Mouse (Mus musculus) kidney, postnatal 25 days (tissue): ENCODE results near the gene Jakmip3.
A peak's percentile ranks its signal among the peaks of the same experiment; 100 is the strongest.

Source experiments
- DNase-seq, 2 experiments: peaks; one replicate each; pipeline ENCODE4 v3.0.0; 2021; ENCODE audit warnings: mixed read lengths in 2 of 2

Jakmip3 gene

DNA sequence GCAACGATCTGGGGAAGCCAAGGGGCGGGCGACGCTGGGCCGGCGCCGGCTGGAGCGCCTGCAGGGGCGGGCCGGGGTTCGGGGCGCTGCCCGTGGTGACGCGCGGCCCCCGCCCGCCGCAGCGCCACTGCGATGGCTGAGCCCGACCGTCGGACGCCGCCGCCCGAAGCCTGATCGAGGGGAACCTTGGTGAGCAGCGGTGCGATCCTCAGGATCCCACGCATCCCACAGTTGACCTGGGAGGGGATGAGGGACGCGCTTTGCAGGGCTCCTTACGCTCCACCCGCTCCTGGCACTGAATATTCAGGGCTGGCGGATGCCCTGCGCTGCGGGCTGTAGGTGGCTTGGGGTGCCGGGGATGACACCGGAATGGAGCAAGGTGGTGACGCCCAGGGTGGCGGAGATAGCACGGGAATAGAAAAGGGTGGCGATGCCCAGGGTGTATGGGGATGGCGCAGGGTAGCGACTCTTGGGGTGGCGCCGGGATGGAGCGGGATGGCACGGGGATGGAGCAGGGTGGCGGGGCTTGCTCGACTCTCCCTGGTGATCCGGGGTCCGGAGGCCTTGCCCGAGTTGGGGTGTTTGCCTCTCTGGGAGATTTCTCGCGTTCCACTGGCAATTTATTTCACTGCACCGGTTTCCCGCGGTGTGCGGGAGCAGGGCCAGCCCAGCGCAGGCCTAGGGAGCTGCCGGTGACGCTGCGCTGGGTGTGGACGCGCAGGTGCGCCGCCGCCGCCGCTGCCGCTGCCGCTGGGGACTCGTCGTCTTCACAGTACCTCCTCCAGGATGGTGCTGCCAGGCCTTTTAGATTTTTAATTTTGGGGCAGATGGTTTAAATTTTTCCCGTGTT lies at the start of gene Jakmip3:
Jakmip3 (plus strand) TSS at position 119 of the 850 bp plus-strand sequence.
- no peak for DNase-seq

DNA sequence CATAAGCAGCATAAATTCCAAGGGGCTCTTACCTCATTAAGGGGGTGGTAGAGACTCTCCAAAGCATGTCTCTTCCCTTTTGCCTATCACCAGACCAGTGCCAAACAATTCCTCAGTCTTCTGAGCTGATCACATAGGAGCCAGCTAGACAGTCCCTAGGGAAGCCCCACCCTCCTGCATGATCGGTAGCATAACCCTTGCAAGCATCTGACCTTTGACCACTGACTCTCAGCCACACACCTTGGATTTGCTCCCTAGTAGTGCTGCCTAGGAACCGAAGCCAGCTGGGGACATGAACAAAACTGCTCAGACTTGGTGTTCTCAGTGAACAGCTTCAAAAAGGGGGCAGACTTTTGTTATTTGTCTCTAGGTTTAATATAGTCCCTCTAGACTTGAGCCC lies 42.4 kb upstream of the Jakmip3 start:
- peak; percentile 63 to 78 for DNase-seq

DNA sequence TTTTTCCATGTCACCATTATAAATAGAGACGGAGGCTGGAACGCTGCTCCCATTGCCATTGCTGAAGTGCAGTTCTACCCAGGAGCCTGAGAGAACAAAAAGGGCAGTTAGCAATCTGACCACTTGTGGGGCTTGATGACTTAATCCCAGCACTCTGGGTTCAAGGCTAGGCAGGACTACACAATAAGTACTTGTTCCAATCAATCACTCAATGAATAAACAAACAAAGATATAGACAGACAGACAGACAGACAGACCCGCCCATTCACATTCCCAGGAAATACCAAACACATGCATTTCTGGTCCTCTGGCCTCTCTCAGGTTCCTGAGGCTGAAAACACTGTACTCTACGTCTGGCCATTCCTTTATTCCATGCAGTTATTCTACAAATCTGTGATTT lies 41.8 kb upstream of the Jakmip3 start:
- no peak for DNase-seq

DNA sequence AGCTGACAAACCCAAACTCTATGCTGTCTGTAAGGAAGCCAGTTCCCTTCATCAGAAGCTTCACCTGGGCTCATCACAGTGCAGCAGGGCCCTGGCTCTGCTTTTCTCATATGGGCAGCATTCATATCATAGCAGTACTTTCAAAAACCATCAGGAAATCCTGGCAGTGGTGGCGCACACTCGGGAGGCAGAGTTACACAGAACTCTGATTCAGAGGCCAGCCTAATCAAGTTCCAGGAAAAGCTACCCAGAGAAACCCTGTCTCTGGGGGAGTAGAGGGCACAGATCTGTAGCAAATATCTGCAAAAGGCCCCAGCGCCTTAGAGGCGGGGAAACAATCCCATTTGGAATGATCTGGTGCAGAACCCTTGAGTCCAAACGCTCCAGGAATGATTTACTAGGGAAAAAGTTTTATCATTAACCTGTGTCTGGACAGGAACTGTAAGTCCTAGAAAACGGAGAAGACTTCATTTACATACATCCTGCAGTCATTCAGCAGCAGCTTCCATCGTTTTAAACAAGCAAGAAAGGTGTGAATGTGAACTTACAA lies 36.6 kb upstream of the Jakmip3 start:
- DNase-seq: peak; percentile 57 to 81

DNA sequence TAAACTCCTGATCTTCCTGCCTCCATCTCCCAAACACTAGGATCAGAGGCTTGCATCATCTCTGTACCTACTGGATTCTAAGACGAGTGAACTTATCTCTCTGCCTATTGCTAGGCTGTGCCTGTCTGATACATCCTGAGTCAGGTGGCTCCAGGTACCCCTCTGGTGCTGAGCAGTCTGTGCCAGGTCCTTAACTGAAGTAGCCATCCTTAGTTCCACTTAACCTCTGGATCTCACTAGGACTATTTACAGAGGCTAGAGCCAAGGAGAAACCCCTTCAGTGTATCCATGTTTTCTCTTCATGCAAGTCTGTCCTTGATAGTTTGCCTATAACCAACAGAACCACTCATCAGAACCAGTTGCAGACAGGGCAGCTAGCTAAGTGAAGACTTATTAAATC lies 34.1 kb upstream of the Jakmip3 start:
- no peak for DNase-seq

DNA sequence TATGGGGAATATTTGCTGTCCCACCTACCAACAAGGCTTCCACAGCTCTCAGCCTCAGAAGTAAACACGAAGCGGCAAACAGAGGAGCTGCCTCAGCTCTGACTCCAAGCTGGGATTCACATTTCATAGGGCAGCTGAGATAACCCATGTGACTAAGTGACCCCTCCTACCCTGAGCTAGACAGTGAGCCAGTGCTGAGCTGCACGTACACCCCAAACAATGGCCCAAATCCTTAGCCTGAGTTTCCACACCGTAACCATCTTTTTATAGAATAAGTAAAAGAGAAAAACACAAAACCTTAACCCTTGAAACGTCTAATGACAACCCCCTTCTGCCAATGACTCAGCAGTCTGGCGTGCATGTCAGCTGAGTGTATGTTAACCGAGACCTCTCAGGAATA lies 33.5 kb upstream of the Jakmip3 start:
- DNase-seq: peak; percentile 50 to 75

DNA sequence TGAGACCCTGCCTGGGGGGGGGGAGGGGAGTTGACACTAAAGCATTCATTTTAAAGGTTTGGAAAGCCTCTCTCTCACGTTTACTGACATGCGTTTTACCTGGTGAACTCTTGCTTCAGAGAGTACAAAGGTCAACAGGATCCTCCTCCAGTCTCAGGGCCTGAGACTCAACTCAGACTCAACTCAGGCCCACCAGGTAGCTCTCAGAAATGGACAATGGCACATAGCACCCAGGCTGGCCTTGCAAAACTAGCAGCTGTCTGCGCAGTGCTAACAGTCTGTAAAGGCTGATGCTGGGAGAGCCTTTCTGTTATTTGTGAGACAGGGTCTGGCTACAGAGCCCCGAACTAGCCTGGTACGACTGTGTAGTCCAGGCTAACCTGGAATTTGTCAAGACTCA lies 32.6 kb upstream of the Jakmip3 start:
- peak; percentile 34 to 59 for DNase-seq

DNA sequence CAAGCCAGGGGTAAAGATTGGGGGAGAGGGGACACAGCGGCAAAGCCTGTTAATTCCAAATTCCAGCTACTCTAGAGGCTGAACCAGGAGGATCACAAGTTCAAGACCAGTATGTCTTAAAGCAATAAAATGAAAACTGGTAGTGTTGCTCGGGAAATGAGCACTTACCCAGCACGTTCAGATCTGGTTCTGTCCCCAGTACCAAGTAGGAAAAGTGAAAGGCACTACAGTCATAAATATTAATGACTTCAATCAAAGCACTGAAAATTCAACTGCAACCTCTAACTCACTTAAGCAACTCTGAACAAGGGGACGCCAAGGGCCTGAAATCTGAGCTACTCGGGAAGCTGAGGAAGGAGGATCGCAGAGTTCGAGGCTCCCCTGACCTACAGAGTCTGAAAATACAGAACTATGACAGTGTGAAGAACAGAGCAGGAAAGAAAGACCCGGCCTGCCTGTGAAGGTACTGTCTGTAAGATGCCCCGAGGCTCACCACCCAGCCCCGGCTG lies 31.7 kb upstream of the Jakmip3 start:
- no peak for DNase-seq

DNA sequence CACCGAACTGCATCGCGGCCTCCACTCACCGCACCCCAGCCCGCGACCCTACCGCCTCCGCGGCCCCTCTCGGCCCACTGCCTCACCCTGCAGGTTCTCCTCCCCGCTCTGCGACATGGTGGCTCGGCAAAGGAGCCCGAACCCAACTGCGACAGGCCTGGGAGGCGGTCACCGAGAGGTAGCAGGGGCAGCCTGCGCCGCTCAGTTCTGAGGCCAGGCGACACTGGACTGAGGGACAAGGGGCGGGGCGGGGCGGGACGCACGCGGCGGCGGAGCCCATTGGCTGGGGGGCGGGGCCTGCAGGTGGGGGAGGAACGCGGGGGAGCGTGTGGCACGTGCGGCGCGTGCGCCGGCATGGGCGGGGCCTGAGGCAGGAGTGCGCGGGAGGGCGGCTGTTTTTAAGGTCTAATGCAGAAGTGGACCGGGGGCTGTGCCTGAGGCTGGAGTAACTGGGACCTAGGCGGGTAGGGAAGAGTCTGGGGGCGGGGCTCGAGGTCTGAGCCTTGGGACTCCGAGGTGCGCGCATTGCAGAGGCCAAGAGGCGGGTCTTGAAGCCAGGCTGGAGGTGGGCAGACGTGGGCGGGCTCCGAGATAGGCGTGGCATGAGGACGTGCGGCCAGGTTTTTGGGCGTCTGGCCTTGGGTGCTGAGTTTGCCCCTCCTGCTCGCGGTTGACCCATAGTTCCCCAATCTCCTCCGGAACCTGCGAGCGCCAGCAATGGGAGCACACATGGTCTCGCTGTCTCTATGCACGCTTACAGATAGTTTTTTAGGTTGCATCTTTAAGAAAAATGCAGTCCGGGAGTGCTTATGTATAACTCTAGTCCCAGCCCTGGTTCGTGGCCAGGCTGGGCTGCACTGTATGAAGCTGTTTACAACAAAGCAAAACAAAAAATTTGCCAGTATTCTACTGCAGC lies 31.0 kb upstream of the Jakmip3 start, which contains the start of gene Bnip3:
Bnip3 (minus strand) TSS at position 243 of the 916 bp plus-strand sequence.
- peak; percentile 93 to 97 for DNase-seq

DNA sequence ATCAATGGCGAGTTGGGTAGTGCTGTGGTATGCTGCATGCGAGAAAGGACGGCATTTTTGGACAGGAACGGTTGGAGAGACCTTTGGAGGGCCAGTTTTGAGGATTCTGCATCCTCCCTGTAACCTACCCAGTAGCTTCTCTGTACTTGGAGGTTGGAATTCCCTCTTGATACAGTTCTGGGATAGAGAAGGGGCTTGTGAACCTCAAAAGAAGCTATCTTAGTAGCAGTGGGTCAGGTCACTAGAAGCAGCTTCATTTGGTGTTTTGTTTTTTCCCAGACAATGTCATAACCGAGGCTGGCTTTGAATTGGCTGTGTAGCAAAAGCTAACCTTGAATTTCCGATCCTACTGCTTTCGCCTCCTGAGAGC lies 30.4 kb upstream of the Jakmip3 start:
- DNase-seq: no peak

DNA sequence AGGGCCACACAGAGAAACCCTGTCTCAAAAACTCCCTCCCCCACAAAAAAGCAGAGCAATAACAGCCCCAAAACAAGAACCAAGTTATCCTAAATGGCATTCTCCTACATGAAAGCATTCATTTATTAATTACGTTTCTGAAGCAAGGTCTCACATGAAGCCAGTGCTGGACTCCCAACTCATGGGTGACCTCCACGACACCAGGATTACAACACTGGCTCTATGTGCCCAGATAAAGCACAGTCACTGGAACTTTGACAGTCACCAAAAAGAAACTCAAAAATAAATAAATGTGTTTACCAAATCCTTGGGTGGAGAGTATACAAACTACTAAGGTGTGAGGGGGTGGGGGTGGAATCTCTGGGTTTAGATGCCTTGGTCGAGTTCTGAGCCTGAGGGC lies 26.9 kb upstream of the Jakmip3 start:
- DNase-seq: no peak

DNA sequence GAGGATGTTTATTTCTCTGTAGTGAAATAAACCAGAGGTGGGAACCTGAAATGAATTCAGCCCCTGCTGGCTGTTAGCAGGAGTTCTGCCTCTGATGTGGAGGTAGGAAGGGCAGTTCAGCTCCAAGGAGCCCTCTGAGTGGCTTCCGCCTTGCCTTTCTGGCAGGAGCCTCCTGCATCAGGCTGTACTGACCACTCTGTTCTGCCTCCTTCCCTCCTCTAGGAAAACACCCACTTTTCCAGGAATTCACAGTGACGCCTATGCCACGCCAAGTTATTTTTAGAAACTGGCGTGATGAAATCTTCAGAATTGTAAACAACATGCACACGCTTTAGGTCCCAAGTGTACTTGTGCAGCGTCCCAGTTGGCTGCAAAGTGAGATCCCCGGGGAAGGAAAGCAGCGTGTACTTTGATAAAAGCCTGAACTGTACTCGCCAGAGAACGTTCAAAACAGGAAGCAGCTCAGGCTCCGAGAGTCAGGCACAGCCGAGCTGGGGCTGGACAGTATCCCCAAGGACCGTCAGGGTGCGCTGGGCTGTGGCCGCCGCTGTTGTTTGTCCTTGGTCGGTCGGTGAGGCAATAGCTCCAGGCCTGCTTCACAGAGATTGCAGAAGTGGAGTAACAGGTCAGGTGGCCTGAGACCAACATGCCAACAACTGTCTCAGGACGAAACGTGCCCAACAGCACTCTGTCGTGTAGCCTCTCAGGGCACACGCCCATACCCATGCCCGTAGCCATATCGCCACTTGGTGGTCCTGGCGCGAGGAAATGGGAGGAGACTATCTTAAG lies 21.2 kb upstream of the Jakmip3 start:
- DNase-seq: peak; percentile 74 to 91

DNA sequence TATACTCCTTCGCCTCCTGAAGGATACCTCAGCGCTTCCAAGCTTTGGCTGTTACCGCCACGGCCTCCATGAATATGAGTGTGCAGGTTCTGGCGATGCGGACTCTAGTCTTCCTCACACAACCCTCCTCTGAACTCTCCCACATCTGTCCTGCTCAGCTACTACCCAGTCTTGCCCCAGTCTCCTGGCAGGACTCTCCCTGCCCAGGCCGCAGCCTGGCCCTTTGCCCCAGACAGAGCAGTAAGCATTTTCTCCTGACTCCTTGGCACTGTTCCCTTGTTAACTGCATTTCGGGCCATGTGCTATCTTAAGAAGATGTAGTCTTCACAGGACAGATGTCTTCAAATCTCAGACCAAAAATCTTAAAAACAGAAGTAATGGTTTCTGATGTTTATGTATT lies 18.9 kb upstream of the Jakmip3 start:
- peak; percentile 60 to 84 for DNase-seq

DNA sequence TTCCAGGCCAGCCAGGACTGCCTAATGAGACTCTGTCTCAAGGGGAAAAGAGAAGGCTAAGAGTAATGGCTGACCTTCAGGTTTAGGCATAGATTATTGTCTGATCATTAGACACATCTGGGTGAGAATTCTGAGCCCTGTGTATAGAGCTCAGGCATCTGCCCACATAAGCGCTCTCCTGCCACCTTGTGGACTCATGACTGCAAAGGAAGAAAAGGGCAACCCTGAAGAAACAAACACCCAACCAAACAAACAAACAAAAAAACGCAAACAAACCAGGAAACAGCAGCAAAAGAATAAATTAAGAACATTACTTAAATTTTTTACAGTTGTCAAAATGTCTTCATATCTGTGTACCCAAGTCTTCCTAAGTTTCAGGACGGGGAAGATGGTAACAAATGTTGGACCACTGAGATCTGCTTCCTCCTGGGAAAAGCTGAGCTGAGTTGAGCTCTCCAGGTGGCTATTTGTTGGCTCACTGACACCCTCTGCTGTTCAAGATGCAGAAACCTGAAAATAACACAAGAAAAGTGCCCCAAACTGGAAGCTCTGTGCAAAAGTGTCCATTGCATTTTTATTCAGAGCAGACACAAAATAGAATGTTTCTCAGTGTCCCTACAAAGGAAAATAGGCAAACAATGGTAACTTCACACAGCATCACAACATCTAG lies 16.6 kb upstream of the Jakmip3 start:
- DNase-seq: peak; percentile 57 to 75

DNA sequence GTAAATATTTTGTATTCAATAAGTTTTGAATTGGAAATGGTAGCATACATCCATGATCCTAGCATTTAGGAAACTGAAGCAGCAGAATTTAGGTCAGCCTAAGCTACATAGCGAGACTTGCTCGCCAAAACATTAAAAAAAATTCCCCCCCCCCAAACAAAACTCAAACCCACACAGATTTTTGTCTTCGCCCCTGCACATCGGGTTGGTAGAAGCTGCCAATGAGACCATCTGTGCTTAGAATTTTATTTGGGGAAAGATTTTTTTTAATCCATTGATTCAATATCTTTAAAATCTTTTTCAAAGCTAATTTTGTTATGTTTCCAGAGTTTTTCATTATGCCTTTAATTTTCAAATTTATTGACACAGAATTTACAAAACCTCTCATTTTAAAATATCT lies 12.1 kb upstream of the Jakmip3 start:
- no peak for DNase-seq

DNA sequence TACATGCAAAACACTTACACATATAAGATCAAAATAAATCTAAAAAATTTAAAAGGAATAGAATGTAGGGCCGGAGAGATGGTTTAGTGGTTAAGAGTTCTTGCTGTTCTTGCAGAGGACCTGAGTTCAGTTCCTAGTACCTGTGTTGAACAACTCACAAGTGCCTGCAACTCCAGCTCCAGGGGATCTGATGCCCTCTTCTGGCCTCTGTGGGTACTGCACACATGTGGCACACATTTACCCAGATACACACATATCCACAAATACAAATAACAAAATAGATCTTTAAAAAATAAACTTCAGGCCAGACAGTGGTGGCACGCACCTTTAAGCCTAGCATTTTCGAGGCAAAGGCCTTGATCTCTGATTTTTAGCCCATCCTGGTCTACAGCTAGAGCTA lies 6.0 kb upstream of the Jakmip3 start:
- no peak for DNase-seq

DNA sequence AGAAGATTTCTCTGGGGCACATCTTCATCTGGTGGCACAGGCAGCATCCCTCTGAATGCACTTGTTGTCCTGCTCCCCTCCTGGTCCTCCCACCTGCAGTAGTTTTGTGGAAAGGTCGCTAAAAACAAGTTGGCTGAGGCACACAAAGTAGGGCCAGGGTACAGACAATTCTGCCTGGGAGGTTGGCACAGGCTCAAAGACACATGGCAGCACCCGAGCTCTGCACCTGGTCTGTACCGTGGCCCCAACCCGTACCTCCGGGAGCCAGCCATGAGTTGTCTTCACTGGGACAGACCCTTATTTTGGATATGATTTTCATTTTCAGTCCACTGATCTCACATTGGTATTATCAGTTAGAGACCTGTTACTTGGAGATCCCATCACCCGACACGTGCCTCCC lies 1.5 kb upstream of the Jakmip3 start:
- no peak for DNase-seq

DNA sequence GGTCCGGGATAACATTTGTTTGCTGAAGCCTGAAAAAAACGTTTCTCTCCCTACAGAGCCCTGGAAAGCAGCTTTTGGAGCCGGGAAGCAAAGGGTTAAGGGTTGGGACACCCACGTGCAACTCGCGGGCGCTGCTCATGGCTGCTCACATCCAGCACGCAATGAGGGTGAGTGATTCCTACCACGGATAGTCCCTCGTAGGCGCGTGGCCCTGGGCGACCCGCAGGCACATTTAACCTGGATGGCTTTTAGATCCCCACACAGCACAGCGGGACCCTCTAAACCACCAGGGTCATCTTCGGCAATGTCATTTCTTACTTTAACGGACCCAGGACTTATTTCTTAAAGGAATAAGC lies 296 bp upstream of the Jakmip3 start:
- DNase-seq: no peak

DNA sequence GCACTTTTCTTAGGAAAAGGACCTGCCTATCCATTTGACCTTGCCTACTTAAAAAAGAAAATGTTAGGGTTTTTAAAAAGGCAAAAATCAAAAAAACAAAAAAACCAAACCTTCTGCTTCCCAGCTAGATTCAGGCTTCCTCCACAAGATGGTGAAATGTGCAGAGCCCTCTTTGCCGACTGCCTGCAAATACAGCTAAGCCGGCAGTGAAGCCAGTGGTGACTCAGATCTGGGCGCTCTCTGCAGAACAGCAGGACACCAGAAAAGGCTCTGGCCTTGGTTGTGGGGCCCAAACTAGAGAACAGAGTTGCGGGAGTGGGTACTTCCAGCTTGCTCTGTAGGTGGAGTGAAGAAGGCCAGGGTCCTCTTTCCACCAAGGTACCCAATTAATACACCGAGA lies 1.0 kb downstream of the Jakmip3 start:
- no peak for DNase-seq

DNA sequence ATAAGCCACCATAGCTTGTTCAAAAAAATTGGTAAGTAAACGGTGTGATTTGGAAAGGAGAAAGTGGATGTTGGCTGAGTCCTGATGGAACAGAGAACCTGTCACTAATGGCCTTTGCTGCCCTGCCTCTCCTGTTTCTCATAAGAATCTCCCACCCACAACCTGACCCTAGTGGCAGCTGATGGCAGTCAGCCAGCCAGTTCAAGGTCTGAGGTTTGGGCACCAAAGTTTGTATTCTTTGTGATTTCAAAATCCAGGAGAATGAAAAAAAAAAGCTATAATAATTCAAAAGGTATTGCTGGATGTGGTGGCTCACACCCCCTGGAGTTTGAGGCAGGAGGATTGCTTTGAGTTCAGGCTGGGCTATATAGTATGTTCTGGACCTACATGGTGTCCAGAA lies 1.8 kb downstream of the Jakmip3 start:
- DNase-seq: no peak

DNA sequence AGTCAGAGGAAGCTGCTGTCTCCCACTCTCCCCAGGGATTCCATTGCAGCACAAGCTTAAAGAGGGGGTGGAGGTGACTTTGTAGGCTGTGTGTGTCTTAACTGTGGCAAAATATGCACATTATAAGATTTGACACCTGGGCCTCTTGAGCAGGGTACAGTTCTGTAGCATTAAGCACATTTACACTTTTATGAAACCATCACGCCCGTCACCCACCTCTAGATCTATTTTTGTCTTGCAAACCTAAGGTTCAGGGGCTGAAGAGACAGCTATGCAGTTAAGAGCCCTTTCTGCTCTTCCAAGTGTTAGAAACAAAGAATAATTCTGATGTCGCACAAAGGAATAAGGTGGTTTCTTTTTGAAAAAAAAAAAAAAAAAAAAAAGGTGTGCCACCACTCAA lies 5.1 kb downstream of the Jakmip3 start:
- DNase-seq: no peak

DNA sequence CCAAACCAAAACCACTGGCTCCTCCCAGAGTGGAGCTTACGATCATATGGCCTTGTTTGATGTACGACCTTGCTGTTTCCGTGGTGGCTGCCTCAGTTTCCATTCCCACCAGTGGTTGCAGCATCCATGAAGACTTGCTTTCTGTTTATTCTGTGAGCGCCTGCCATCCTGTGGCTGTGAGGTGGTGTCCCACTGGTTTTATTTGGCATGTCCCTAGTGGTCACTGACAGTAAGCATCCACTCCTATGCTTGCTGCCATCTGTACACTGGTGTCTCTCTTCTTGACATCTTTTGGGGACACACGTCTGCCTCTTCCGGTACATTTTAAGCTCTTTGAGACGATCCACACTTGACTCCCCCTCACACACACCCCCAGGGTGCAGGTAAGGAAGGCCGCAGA lies 7.2 kb downstream of the Jakmip3 start:
- DNase-seq: no peak
